Mouse (Mus musculus): ENCODE measurements around the gene Zfp423. TPM values are rescaled to one million over a fixed set of nuclear protein-coding genes. Genes with fewer than 3 reads are reported as not detected.
A peak's percentile ranks its signal among the peaks of the same experiment; 100 is the strongest.

Gene Zfp423
- total RNA-seq, 2 experiments from 2014 or later = 18.2 to 26.0 TPM

- intact Hi-C loops (cut with DNase I) = no loop called here
- DNase-seq (ENCODE audit: extremely low spot score in 1 of 2, low spot score in 2 of 2) = no peak
These were observed 174.6 kb downstream of the Zfp423 start for GRCm38 (mm10) chr8:87784641-87785439.

GRCm38 (mm10) chr8:87784227-87784626 is 175.2 kb downstream of the Zfp423 start:
- intact Hi-C loops (cut with DNase I) = no loop called here
- peak in 1 of 2 experiments; percentile 55 for DNase-seq (ENCODE audit: extremely low spot score in 1 of 2, low spot score in 2 of 2)

- peak in 1 of 2 experiments; percentile 27 for DNase-seq (ENCODE audit: extremely low spot score in 1 of 2, low spot score in 2 of 2)
- intact Hi-C loops (cut with DNase I) = no loop called here
These were observed 176.2 kb downstream of the Zfp423 start for GRCm38 (mm10) chr8:87783198-87783597.

GRCm38 (mm10) chr8:87777586-87777985 is 181.8 kb downstream of the Zfp423 start:
- intact Hi-C loops (cut with DNase I) = no loop called here

GRCm38 (mm10) chr8:87775889-87776288 is 183.5 kb downstream of the Zfp423 start:
- intact Hi-C loops (cut with DNase I) = no loop called here
- DNase-seq (ENCODE audit: extremely low spot score in 1 of 2, low spot score in 2 of 2) = no peak

More at GRCm38 (mm10) chr8:87777586-87777985, 181.8 kb downstream of the Zfp423 start:
- DNase-seq (ENCODE audit: extremely low spot score in 1 of 2, low spot score in 2 of 2) = no peak

- intact Hi-C loops (cut with DNase I) = no loop called here
These were observed 184.4 kb downstream of the Zfp423 start for GRCm38 (mm10) chr8:87774966-87775365.

GRCm38 (mm10) chr8:87772894-87773502 is 186.4 kb downstream of the Zfp423 start:
- no peak for DNase-seq (ENCODE audit: extremely low spot score in 1 of 2, low spot score in 2 of 2)
- intact Hi-C loops (cut with DNase I) = no loop called here

More at GRCm38 (mm10) chr8:87774966-87775365, 184.4 kb downstream of the Zfp423 start:
- no peak for DNase-seq (ENCODE audit: extremely low spot score in 1 of 2, low spot score in 2 of 2)

- intact Hi-C loops (cut with DNase I) = no loop called here
These were observed 191.5 kb downstream of the Zfp423 start for GRCm38 (mm10) chr8:87767882-87768281.

GRCm38 (mm10) chr8:87765276-87765675 is 194.1 kb downstream of the Zfp423 start:
- DNase-seq (ENCODE audit: extremely low spot score in 1 of 2, low spot score in 2 of 2) = no peak
- intact Hi-C loops (cut with DNase I) = no loop called here

More at GRCm38 (mm10) chr8:87767882-87768281, 191.5 kb downstream of the Zfp423 start:
- no peak for DNase-seq (ENCODE audit: extremely low spot score in 1 of 2, low spot score in 2 of 2)

GRCm38 (mm10) chr8:87758750-87759149 is 200.6 kb downstream of the Zfp423 start:
- intact Hi-C loops (cut with DNase I) = no loop called here
- DNase-seq (ENCODE audit: extremely low spot score in 1 of 2, low spot score in 2 of 2) = no peak

GRCm38 (mm10) chr8:87754853-87755252 is 204.5 kb downstream of the Zfp423 start:
- intact Hi-C loops (cut with DNase I) = no loop called here
- no peak for DNase-seq (ENCODE audit: extremely low spot score in 1 of 2, low spot score in 2 of 2)

GRCm38 (mm10) chr8:87753636-87754035 is 205.8 kb downstream of the Zfp423 start:
- DNase-seq (ENCODE audit: extremely low spot score in 1 of 2, low spot score in 2 of 2) = no peak
- intact Hi-C loops (cut with DNase I) = no loop called here

GRCm38 (mm10) chr8:87753148-87753547 is 206.2 kb downstream of the Zfp423 start:
- no peak for DNase-seq (ENCODE audit: extremely low spot score in 1 of 2, low spot score in 2 of 2)
- intact Hi-C loops (cut with DNase I) = no loop called here

- intact Hi-C loops (cut with DNase I) = no loop called here
- DNase-seq (ENCODE audit: extremely low spot score in 1 of 2, low spot score in 2 of 2) = no peak
These were observed 206.7 kb downstream of the Zfp423 start for GRCm38 (mm10) chr8:87752710-87753109.

GRCm38 (mm10) chr8:87747582-87747981 is 211.8 kb downstream of the Zfp423 start:
- intact Hi-C loops (cut with DNase I) = no loop called here
- DNase-seq (ENCODE audit: extremely low spot score in 1 of 2, low spot score in 2 of 2) = peak in 1 of 2 experiments; percentile 71

GRCm38 (mm10) chr8:87747142-87747541 is 212.3 kb downstream of the Zfp423 start:
- intact Hi-C loops (cut with DNase I) = no loop called here

GRCm38 (mm10) chr8:87746072-87746471 is 213.3 kb downstream of the Zfp423 start:
- DNase-seq (ENCODE audit: extremely low spot score in 1 of 2, low spot score in 2 of 2) = no peak
- intact Hi-C loops (cut with DNase I) = no loop called here

More at GRCm38 (mm10) chr8:87747142-87747541, 212.3 kb downstream of the Zfp423 start:
- DNase-seq (ENCODE audit: extremely low spot score in 1 of 2, low spot score in 2 of 2) = no peak

- no peak for DNase-seq (ENCODE audit: extremely low spot score in 1 of 2, low spot score in 2 of 2)
- intact Hi-C loops (cut with DNase I) = no loop called here
These were observed 214.2 kb downstream of the Zfp423 start for GRCm38 (mm10) chr8:87745125-87745698.

- no peak for DNase-seq (ENCODE audit: extremely low spot score in 1 of 2, low spot score in 2 of 2)
- intact Hi-C loops (cut with DNase I) = no loop called here
These were observed 214.8 kb downstream of the Zfp423 start for GRCm38 (mm10) chr8:87744556-87744955.

GRCm38 (mm10) chr8:87742016-87742415 is 217.4 kb downstream of the Zfp423 start:
- DNase-seq (ENCODE audit: extremely low spot score in 1 of 2, low spot score in 2 of 2) = no peak
- intact Hi-C loops (cut with DNase I) = no loop called here
